ENCODE assay signal across 7 mouse cellular contexts in the genomic region with DNA sequence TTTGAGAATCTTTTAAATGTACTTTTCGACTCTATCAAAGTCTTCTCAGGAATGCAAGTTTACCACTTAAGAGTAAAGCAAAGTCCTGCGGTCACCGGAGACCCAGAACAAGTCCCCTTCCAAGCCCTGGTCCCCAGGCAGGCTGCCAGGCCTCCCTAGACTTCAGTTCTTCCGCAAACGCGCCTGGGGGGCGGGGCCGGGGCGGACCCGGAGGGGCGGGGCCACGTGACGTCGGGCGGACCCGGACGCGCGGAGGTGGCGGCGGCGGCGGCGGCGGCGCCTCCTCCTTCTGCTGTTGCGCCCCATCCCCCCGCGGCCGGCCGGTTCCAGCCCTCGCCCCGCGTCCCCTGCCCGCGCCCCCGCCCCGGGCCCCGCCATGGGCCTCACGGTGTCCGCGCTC. TPM values are rescaled to one million over a fixed set of nuclear protein-coding genes. Genes with fewer than 3 reads are reported as not detected.
DNase-seq lines count a peak whose midpoint lies in the region; ATAC-seq and TF ChIP-seq lines count a peak whose summit lies in the region.

A gene (plus strand): TSS at position 248 of the 400 bp plus-strand sequence.

- H3K4me3 ChIP-seq in intestine, postnatal 0 days (ENCODE audit: low read depth, low read length), result peak within 1 kb of the TSS; percentile 98
- peak within 1 kb of the TSS; percentile 95 for H3K4me3 ChIP-seq in midbrain, embryonic 12.5 days
- peak within 1 kb of the TSS; percentile 99 for H3K4me3 ChIP-seq in small intestine, adult 2 months (ENCODE audit: low read depth, low read length)

- no peak for TF ChIP-seq CTCF in intestine, postnatal 0 days (IDR thresholded peaks at IDR 0.05; ENCODE audit: low read depth)
- TF ChIP-seq CTCF in small intestine, adult 2 months (IDR thresholded peaks at IDR 0.05; ENCODE audit: extremely low read depth, insufficient read length, insufficient replicate concordance, low read depth, low read length), result no peak

- no peaks in the 10 kb centered on the region for H3K9me3 ChIP-seq in intestine, postnatal 0 days (ENCODE audit: control insufficient read depth)
- no peaks in the 10 kb centered on the region for H3K9me3 ChIP-seq in midbrain, embryonic 12.5 days

- H3K4me1 ChIP-seq in intestine, postnatal 0 days (replicated peaks; ENCODE audit: control insufficient read depth, insufficient read depth, low read length), result 0 out of 2 replicates have a peak, but pooled peaks cover 7% of the 10 kb centered on the region
- peaks cover 41% of the 10 kb centered on the region for H3K4me1 ChIP-seq in midbrain, embryonic 12.5 days
- peaks cover 20% of the 10 kb centered on the region for H3K4me1 ChIP-seq in small intestine, adult 2 months (ENCODE audit: control insufficient read depth, insufficient read depth, insufficient read length, low read length)

- H3K27me3 ChIP-seq in intestine, postnatal 0 days (replicated peaks; ENCODE audit: control insufficient read depth, insufficient read depth, low read length), result no peaks in the 10 kb centered on the region
- no peaks in the 10 kb centered on the region for H3K27me3 ChIP-seq in midbrain, embryonic 12.5 days
- H3K27me3 ChIP-seq in small intestine, adult 2 months (ENCODE audit: control insufficient read depth, insufficient read depth, low read length), result no peaks in the 10 kb centered on the region

- TF ChIP-seq POLR2A in small intestine, adult 2 months (IDR thresholded peaks at IDR 0.05; ENCODE audit: low read depth, low read length), result peak; percentile 46; the same call in 1 of the 2 replicates

- peak within 1 kb of the TSS; percentile 96 for H3K9ac ChIP-seq in intestine, postnatal 0 days (ENCODE audit: low read depth, low read length)
- peak within 1 kb of the TSS; percentile 97 for H3K9ac ChIP-seq in midbrain, embryonic 12.5 days (replicated peaks)

- WGBS in intestine, postnatal 0 days, result 0% methylated on average over 42 of the region's 42 CpGs
- WGBS in midbrain, embryonic 12.5 days, result 2% methylated on average over 35 of the region's 42 CpGs
- WGBS in small intestine, adult 2 months, result 1% methylated on average over 33 of the region's 42 CpGs

- H3K4me2 ChIP-seq in intestine, postnatal 0 days (replicated peaks; ENCODE audit: low read depth), result peak within 1 kb of the TSS; percentile 70
- peak within 1 kb of the TSS; percentile 75 for H3K4me2 ChIP-seq in midbrain, embryonic 12.5 days (replicated peaks)

- ATAC-seq in intestine, postnatal 0 days, result peak; percentile 60
- peak; percentile 83 for ATAC-seq in midbrain, embryonic 12.5 days (ENCODE audit: low FRiP score, low read depth)

- DNase-seq in adrenal gland, adult 8-10 months, result peak; percentile 88
- peak; percentile 93 for DNase-seq in embryo, embryonic 9.5 days (ENCODE audit: extremely low spot score)
- no peak for DNase-seq in gonadal fat pad, adult 2 months (ENCODE audit: low read depth)
- DNase-seq in left cerebral cortex, postnatal 4 days, result peak; percentile 97

- peak within 1 kb of the TSS; percentile 84 for H3K27ac ChIP-seq in intestine, postnatal 0 days (ENCODE audit: low read depth, low read length)
- peak within 1 kb of the TSS; percentile 80 for H3K27ac ChIP-seq in midbrain, embryonic 12.5 days (replicated peaks)
- peak within 1 kb of the TSS; percentile 67 for H3K27ac ChIP-seq in small intestine, adult 2 months (ENCODE audit: insufficient read depth, low read depth, low read length)

- intact Hi-C loops in left cerebral cortex, postnatal 4 days (cut with DNase I), result no loop called here

- H3K36me3 ChIP-seq in intestine, postnatal 0 days (ENCODE audit: control insufficient read depth, insufficient read depth), result peaks cover 23% of the 10 kb centered on the region
- H3K36me3 ChIP-seq in midbrain, embryonic 12.5 days, result peaks cover 30% of the 10 kb centered on the region
- peaks cover 21% of the 10 kb centered on the region for H3K36me3 ChIP-seq in small intestine, adult 2 months (ENCODE audit: control insufficient read depth, insufficient read depth, low read length)

RNA-seq across cellular contexts. Expression of the gene that starts here (rescaled TPM):
- total RNA-seq in adrenal gland, adult 8-10 months (2022), result 100 to 1,000 TPM; 150 to 160 (median 155) TPM
- 317 and 337 TPM in 2 replicates for polyA plus RNA-seq in gonadal fat pad, adult 2 months (2012; rRNA removed)
- polyA plus RNA-seq in intestine, postnatal 0 days (2015; fragmentation: Nextera tagmentation; extraction: Ambion mirVana), result 289 and 307 TPM in 2 replicates
- 100 to 1,000 TPM; 349 to 350 TPM for total RNA-seq in left cerebral cortex, postnatal 4 days (2021)
- polyA plus RNA-seq in midbrain, embryonic 12.5 days (2016; fragmentation: Nextera tagmentation; extraction: Ambion mirVana), result 318 and 320 TPM in 2 replicates
- polyA plus RNA-seq in small intestine, adult 2 months (2012; rRNA removed), result 564 and 1,346 TPM in 2 replicates
